Mouse (Mus musculus): ENCODE data around the gene Gm13277. TPM values are rescaled to one million over a fixed set of nuclear protein-coding genes. Genes with fewer than 3 reads are reported as not detected.
"Not testable (repeated sequence)": the region's sequence is repeated elsewhere in the genome, so short reads cannot be mapped to it uniquely, and the experiment has no call there.

The Gm13277 gene
- total RNA-seq (2015; ENCODE audit: low replicate concordance) (not detected in 2 replicates), total RNA-seq (2017; ENCODE audit: low replicate concordance) (not detected in 2 replicates)

GRCm38 (mm10) chr4:88788402-88788801 is at the start of gene Gm13277:
Gm13277 (plus strand) TSS chr4:88788632.
- ATAC-seq (replicated peaks; ENCODE audit: low FRiP score, poor library complexity, severe bottlenecking) = not testable (repeated sequence)

GRCm38 (mm10) chr4:88739036-88739435 is 49.4 kb upstream of the Gm13277 start:
- no peak for ATAC-seq (replicated peaks; ENCODE audit: low FRiP score, poor library complexity, severe bottlenecking)

- ATAC-seq (replicated peaks; ENCODE audit: low FRiP score, poor library complexity, severe bottlenecking) = no peak
Observed at GRCm38 (mm10) chr4:88741426-88741825, 47.0 kb upstream of the Gm13277 start.

DNA sequence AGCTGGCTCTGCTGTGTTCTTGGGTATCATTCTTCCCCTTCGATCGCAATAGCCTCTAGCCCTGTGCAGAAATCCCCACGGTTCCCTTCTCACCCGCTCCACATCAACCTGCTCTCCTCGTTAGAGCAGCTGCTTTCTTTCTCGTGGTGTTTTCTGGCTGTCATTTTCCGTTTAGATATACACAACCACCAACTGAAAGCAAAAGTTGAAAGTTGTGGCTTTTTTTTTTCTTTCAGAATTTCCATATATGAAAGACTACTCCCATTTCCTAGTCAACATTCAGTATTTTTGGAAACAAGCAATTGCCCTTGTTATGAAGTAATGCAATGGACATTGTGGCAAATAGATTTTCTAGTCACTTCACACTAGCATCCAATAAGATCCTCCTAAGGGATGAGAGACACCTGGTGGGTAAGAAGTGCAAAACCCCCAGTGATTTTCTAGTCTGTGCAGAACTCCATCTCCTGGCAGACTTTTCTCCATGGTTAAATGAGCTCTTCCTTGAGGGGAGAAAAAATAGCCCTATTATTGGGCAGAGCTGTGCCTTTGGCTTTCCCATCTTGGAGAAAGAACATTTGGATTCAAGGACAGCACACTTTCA is 45.6 kb upstream of the Gm13277 start:
- ATAC-seq (replicated peaks; ENCODE audit: low FRiP score, poor library complexity, severe bottlenecking) = no peak

GRCm38 (mm10) chr4:88744207-88744606 is 44.2 kb upstream of the Gm13277 start:
- no peak for ATAC-seq (replicated peaks; ENCODE audit: low FRiP score, poor library complexity, severe bottlenecking)

GRCm38 (mm10) chr4:88749926-88750325 is 38.5 kb upstream of the Gm13277 start:
- no peak for ATAC-seq (replicated peaks; ENCODE audit: low FRiP score, poor library complexity, severe bottlenecking)

DNA sequence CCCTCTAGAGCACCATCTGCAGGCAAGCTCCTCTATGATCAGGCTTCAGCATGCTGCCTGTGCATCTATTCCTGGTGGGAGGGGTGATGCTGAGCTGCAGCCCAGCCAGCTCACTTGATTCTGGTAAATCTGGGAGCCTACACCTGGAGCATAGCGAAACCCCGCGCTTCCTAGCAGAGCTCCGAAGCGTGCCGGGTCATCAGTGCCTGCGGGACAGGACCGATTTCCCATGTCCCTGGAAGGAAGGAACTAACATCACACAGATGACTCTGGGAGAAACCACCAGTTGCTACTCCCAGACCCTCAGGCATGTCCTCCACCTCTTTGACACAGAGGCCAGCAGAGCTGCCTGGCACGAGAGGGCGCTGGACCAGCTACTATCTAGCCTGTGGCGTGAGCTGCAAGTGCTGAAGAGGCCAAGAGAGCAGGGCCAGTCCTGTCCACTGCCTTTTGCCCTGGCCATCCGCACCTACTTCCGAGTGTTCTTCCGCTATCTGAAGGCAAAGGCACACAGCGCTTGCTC is 33.6 kb upstream of the Gm13277 start, which contains the start of gene Gm13271:
Gene Gm13271 (plus strand): TSS at position 51 of the 523 bp plus-strand sequence.
- not testable (repeated sequence) for ATAC-seq (replicated peaks; ENCODE audit: low FRiP score, poor library complexity, severe bottlenecking)

- not testable (repeated sequence) for ATAC-seq (replicated peaks; ENCODE audit: low FRiP score, poor library complexity, severe bottlenecking)
Observed at GRCm38 (mm10) chr4:88756581-88757513, 31.6 kb upstream of the Gm13277 start.

GRCm38 (mm10) chr4:88757628-88758031 is 30.8 kb upstream of the Gm13277 start:
- peak; percentile 97 for ATAC-seq (replicated peaks; ENCODE audit: low FRiP score, poor library complexity, severe bottlenecking)

GRCm38 (mm10) chr4:88758751-88759150 is 29.7 kb upstream of the Gm13277 start:
- not testable (repeated sequence) for ATAC-seq (replicated peaks; ENCODE audit: low FRiP score, poor library complexity, severe bottlenecking)

DNA sequence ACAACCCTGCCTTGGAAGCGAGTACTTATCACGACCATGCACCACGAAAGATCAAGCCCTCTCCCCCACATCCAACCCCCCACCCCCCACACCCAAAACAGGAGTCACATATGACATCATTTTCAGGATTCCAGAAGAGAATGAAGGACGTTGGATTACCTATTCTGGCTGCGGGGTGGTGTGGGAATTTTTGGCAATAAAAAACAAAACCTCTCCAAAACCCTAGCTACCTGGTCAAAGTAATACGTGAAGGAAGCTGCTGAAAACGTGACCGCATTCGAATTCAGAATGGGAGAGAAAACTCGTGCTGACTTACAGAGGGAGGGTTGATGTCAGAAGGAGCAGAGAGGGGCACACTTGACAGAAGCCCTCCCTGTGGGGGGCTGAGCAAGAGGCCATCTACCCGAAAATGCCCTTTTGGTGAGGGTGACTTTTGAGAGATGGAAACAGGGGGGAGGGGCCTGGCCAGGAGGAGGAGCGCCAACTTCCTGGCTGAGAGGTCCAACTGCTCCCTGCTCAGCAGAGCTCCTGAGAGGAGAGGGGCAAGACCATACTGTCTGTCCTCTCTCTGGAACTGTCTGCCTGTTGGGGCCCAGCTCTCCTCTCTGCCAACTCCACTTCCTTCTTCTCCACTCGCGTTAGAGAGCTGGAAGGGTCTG is 28.7 kb upstream of the Gm13277 start, which contains the start of gene Gm13283:
Gene Gm13283 (plus strand): TSS at position 510 of the 659 bp plus-strand sequence.
- not testable (repeated sequence) for ATAC-seq (replicated peaks; ENCODE audit: low FRiP score, poor library complexity, severe bottlenecking)

DNA sequence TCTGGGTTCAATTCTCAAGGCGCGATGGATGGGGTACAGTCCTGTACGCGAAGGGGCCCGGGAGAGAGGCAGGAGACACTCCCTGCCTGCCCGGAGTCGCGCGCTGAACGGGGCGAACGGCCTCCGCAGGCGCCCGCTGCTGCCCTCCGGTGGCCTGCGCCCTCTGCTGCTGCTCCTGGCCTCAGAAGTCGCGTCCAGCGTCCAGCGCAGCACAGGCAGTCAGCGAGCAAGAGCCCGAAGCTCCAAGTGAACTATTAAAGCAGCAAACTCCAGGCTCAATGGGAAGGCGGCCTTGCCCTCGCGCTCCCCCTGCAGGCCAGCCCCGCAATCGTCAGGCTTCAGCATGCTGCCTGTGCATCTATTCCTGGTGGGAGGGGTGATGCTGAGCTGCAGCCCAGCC is 28.0 kb upstream of the Gm13277 start:
- ATAC-seq (replicated peaks; ENCODE audit: low FRiP score, poor library complexity, severe bottlenecking) = not testable (repeated sequence)

GRCm38 (mm10) chr4:88761776-88762175 is 26.7 kb upstream of the Gm13277 start:
- not testable (repeated sequence) for ATAC-seq (replicated peaks; ENCODE audit: low FRiP score, poor library complexity, severe bottlenecking)

GRCm38 (mm10) chr4:88762341-88762740 is 26.1 kb upstream of the Gm13277 start:
- not testable (repeated sequence) for ATAC-seq (replicated peaks; ENCODE audit: low FRiP score, poor library complexity, severe bottlenecking)

DNA sequence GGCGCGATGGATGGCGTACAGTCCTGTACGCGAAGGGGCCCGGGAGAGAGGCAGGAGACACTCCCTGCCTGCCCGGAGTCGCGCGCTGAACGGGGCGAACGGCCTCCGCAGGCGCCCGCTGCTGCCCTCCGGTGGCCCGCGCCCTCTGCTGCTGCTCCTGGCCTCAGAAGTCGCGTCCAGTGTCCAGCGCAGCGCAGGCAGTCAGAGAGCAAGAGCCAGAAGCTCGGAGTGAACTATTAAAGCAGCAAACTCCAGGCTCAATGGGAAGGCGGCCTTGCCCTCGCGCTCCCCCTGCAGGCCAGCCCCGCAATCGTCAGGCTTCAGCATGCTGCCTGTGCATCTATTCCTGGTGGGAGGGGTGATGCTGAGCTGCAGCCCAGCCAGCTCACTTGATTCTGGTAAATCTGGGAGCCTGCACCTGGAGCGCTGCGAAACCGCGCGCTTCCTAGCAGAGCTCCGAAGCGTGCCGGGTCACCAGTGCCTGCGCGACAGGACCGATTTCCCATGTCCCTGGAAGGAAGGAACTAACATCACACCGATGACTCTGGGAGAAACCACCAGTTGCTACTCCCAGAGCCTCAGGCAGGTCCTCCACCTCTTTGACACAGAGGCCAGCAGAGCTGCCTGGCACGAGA is 24.9 kb upstream of the Gm13277 start:
- not testable (repeated sequence) for ATAC-seq (replicated peaks; ENCODE audit: low FRiP score, poor library complexity, severe bottlenecking)

DNA sequence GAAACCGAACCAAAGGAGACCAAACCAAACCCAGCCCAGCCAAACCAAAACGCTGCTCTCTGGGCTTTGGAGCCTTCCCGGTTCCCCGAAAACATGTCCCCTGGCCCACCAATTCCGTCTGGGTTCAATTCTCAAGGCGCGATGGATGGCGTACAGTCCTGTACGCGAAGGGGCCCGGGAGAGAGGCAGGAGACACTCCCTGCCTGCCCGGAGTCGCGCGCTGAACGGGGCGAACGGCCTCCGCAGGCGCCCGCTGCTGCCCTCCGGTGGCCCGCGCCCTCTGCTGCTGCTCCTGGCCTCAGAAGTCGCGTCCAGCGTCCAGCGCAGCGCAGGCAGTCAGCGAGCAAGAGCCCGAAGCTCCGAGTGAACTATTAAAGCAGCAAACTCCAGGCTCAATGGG is 14.9 kb upstream of the Gm13277 start, which contains the start of gene Gm13290:
Gene Gm13290 (plus strand): TSS at position 301 of the 400 bp plus-strand sequence.
- ATAC-seq (replicated peaks; ENCODE audit: low FRiP score, poor library complexity, severe bottlenecking) = not testable (repeated sequence)

- ATAC-seq (replicated peaks; ENCODE audit: low FRiP score, poor library complexity, severe bottlenecking) = not testable (repeated sequence)
Observed at GRCm38 (mm10) chr4:88776622-88777021, 11.8 kb upstream of the Gm13277 start, which contains the start of gene Gm13289. Gm13289 (plus strand) TSS chr4:88776922.

DNA sequence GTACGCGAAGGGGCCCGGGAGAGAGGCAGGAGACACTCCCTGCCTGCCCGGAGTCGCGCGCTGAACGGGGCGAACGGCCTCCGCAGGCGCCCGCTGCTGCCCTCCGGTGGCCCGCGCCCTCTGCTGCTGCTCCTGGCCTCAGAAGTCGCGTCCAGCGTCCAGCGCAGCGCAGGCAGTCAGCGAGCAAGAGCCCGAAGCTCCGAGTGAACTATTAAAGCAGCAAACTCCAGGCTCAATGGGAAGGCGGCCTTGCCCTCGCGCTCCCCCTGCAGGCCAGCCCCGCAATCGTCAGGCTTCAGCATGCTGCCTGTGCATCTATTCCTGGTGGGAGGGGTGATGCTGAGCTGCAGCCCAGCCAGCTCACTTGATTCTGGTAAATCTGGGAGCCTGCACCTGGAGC is 8.9 kb upstream of the Gm13277 start, which contains the start of gene Gm13272:
Gene Gm13272 (plus strand): TSS at position 301 of the 400 bp plus-strand sequence.
- not testable (repeated sequence) for ATAC-seq (replicated peaks; ENCODE audit: low FRiP score, poor library complexity, severe bottlenecking)

- ATAC-seq (replicated peaks; ENCODE audit: low FRiP score, poor library complexity, severe bottlenecking) = not testable (repeated sequence)
Observed at GRCm38 (mm10) chr4:88780320-88780719, 8.1 kb upstream of the Gm13277 start.
